Mouse (Mus musculus): ENCODE results near the gene Kifc3.

DNA sequence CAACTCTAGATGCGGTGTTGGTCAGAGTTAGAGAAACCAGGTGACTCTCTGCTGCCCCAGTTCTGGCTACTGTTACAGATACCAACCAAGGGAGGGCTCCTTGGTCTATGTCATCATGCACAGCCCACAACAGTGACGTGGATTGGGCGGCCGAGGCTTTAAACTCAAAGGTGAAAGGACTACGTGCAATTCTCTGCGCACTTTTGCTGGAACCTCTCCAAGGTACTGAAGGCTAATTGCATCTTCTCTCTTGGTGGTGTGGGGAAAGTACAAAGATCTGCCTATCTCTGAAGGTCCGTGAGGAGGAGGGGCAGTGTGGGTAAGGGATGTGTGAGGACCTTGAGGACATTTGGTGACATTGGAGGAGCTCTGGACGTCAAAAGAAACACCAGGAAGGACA lies 44.0 kb downstream of the Kifc3 start:
- TF ChIP-seq NANOG (IDR thresholded peaks at IDR 0.05; ENCODE audit: borderline replicate concordance, low read length) (no peak), CTCF (conservative IDR thresholded peaks at IDR 0.05; ENCODE audit: low read length) (no peak), POU5F1 (IDR thresholded peaks at IDR 0.05; ENCODE audit: borderline replicate concordance, low read length) (no peak)
